Mouse (Mus musculus) CD4-positive, CD25-positive, alpha-beta regulatory T cell, adult 2 months (primary cell): ENCODE measurements around the gene Slirp.
"Not testable (repeated sequence)": the region's sequence is repeated elsewhere in the genome, so short reads cannot be mapped to it uniquely, and the experiment has no call there.

Experiments used
- DNase-seq: peaks from one replicate; pipeline ENCODE4 v3.0.0-alpha.2; 2012; ENCODE audit warnings: low read depth, low spot score

Gene Slirp

GRCm38 (mm10) chr12:87428295-87428694 is 15.4 kb upstream of the Slirp start:
- no peak for DNase-seq

- DNase-seq, result no peak
Measured at GRCm38 (mm10) chr12:87428885-87429284, 14.8 kb upstream of the Slirp start.

- DNase-seq, result peak; percentile 29
Measured at GRCm38 (mm10) chr12:87442177-87443114, 1.2 kb upstream of the Slirp start.

GRCm38 (mm10) chr12:87443115-87443699 is 489 bp upstream of the Slirp start:
- DNase-seq, result peak; percentile 69

GRCm38 (mm10) chr12:87444211-87444610 is 515 bp downstream of the Slirp start:
- no peak for DNase-seq

GRCm38 (mm10) chr12:87449456-87449855 is 5.8 kb downstream of the Slirp start:
- DNase-seq, result no peak

- DNase-seq, result no peak
Measured at GRCm38 (mm10) chr12:87464678-87465297, 21.1 kb downstream of the Slirp start.

- peak; percentile 32 for DNase-seq
Measured at GRCm38 (mm10) chr12:87470263-87471136, 26.8 kb downstream of the Slirp start.

GRCm38 (mm10) chr12:87471421-87471963 is 27.8 kb downstream of the Slirp start:
- no peak for DNase-seq

GRCm38 (mm10) chr12:87471964-87472786 is 28.5 kb downstream of the Slirp start, which contains the start of gene Snw1:
Snw1 (minus strand) TSS chr12:87472274.
- DNase-seq, result peak; percentile 97

- DNase-seq, result no peak
Measured at GRCm38 (mm10) chr12:87474756-87475155, 31.1 kb downstream of the Slirp start.

GRCm38 (mm10) chr12:87482482-87482881 is 38.8 kb downstream of the Slirp start:
- DNase-seq, result not testable (repeated sequence)

GRCm38 (mm10) chr12:87488683-87489082 is 45.0 kb downstream of the Slirp start:
- not testable (repeated sequence) for DNase-seq

GRCm38 (mm10) chr12:87494421-87494820 is 50.7 kb downstream of the Slirp start, which contains the start of gene Gm5788:
Gm5788 (plus strand) TSS chr12:87494721.
- DNase-seq, result not testable (repeated sequence)
